Mouse (Mus musculus) lung, postnatal 10 days (tissue): ENCODE measurements at regions not wholly inside any gene's neighbourhood (a gene's known extent, or its start where the extent isn't known, plus 50 kb on each side); places are given as distances from the start of the nearest gene placed in this dataset.

ENCODE experiments used
- DNase-seq: peaks from one replicate; pipeline ENCODE4 v3.0.0; 2021

DNA sequence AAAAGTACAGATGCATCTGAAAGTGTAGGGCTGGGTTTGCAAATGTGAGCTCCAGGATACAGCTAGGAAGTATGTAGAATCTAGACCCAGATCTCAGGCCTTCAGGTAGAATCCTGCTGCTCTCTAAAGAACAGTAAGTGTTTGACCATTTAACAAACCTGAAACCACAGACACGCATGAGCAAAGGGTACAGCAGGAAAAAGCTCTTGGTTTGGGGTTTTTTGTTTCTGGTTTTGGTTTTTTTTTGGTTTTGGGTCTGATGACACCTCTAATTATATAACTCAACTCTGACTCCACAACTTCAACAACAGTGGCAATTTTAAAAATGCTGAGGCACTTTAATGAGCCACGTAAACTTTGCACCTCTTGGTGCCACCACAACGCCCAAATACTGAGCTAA lies 165.3 kb upstream of the Smim15 start:
- DNase-seq: no peak

DNA sequence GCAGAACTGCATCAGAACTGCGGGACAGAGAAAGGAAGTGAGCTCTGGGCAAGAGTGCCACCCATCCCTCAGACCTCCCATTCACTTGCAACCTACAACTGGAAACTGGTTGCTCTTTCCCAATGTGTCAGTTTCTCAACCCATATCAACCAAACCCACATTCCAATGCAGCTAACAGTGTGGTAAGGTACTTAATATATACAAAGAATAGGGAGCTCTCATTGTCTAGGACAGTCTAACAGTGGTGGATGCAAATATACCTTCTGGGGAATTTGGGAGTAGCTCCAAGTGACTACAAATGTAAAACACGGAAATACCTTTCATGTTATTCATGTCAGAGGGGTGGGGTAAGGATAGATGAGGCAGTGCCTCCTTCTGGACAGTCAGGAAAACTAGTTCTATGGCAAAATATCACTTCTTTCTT lies 171.0 kb upstream of the Smim15 start:
- no peak for DNase-seq

GRCm38 (mm10) chr13:107872574-107872973 lies 171.7 kb upstream of the Smim15 start:
- DNase-seq: no peak

DNA sequence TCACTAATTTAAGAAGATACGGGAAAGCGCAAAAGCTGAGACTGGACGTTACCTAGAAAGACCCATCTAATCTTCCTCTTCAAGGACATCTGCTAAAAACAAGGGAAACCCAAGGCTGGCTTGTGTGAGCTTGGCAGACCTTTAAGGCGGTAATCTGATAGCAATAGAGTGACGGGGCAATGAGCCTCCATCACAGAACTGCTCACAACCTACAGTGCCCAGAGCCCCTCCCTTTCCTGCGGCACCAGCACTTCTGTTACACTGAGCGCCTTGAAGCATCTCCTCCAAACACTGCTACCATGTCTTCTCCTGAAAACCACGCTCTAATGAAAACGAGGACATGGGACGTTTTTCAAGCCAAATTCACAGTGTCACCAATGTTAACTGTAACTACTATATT lies 172.1 kb upstream of the Smim15 start:
- DNase-seq: no peak

GRCm38 (mm10) chr13:107868906-107869305 lies 175.3 kb upstream of the Smim15 start:
- no peak for DNase-seq

GRCm38 (mm10) chr13:107866825-107867224 lies 177.4 kb upstream of the Smim15 start:
- no peak for DNase-seq

GRCm38 (mm10) chr13:107862793-107863654 lies 181.2 kb upstream of the Smim15 start:
- peak; percentile 34 for DNase-seq

DNA sequence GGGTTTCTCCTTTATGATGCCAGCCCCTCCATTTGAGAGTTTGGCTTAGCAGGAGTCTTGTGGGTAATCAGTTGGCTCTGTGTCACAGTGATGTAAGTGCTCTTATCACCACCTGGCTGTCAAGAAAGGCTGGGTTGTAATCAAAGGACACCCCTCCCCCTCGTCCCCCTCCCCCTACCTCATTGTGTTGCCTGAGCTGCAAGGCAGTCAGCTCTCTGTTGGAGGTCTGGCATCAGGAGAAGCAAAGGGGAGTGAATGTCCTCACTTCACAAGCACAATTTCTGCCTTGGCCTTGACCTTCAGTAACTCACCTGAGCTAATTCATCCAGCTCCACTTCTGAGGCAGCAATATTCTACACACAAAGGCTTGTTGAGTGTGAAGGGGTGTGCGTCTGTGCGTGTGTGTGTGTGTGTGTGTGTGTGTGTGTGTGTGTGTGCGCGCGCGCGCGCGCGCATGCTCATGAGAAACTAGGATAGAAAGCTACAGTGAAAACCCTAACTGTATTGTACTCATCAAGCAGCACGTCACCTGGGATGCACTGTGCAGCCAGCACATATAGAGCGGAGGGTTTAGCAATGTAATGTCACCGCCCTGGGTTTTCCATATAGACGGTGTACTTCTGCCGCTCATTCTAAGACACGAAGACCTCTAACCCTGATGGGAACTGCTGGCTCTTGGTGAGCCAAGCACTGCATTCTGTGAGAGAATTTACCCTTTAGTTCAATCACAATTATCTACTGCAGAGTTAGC lies 182.7 kb upstream of the Smim15 start:
- DNase-seq: no peak

- no peak for DNase-seq
Observed at GRCm38 (mm10) chr13:107857043-107857755, 187.0 kb upstream of the Smim15 start.

DNA sequence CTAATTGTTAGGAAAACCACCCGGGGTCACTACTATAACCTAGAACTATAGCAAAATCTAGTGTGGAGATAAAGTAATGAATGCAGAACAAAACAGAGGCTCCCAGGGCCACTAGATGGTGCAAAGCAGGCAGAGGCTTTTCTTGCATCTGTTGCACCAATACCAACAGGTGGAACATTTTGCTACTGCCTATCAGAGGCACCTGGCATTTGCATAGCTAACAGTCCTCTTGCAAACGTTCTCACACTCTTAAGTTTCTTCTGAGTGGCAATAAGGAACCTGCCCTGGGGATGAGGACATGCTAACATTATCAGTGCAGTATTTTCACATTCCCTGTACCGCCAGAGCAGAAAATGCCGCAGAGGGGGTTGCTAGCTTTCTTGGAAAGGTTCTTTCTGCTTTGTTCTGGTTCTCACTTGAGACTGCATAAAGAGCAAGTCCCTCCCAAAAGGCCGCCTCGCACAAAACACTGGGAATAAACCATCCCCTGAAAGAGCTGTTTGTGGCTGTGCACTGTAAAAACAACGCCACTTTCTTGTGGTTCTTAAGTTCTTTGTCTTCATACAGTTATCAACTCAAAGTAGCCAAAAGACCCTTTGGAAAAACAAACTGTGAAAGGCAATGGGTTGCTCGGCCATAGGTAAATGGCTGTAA lies 193.2 kb upstream of the Smim15 start:
- no peak for DNase-seq

- no peak for DNase-seq
Observed at GRCm38 (mm10) chr13:107848871-107849270, 195.4 kb upstream of the Smim15 start.

DNA sequence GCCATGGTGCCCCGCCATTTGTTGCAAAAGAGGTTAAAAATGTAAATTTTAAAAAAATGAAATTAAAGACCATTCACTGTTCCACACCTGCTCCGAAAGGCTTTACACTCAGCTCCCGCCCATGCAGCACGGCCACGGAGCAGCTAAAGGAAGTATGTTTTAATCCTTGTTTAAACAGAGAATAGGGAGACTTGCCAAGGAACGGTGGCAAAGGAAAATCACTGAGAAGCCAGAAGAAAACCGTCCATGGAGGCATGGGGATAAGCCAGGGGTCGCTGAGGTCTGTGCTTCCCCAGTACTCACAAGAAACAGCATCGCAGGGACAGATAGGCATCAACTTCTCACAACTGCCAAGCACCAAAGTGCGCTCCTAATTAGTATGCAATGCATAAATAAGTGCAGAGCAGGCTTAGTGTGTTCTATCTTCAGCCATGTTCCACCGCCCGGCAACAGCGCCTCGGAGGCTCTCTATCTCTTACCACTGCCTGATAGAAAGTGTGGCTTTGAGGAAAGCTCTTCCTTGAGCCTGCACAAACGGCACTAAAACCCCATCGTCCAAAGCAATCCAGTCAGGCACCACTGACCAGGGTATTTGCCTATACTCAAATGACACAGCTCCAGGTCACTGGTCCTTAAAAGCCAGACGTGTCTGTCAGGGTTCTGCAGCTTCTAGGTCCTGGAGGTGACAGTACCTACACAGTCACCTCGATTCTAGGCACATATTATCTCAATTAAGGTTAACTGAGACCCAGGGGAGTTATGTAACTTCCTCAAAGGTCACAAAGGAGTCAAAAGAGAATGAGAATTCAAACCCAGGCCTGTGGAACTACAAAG lies 196.8 kb upstream of the Smim15 start:
- peak; percentile 52 for DNase-seq

GRCm38 (mm10) chr13:107846621-107847178 lies 197.5 kb upstream of the Smim15 start:
- DNase-seq: no peak

DNA sequence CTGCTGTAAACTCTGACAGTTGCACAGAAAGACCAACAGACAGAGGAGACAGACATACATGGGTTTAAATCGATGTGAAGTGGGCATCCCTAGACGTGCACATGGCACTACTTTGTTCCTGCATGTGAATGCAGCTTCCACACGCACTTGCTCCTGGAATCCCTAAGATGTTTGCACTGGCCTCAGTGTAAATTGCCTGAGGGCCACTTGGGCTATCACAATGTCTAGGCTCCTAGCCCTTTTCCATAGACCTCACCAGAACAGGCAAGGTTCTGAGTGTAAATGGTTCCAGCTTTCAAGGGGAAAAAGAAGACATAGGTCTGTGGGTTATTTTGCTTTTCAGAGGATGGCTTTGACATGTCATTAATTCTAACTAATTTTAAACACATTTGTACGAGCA lies 198.4 kb upstream of the Smim15 start:
- no peak for DNase-seq

- DNase-seq: no peak
Observed at GRCm38 (mm10) chr13:107844085-107844484, 200.2 kb upstream of the Smim15 start.

- DNase-seq: peak; percentile 43
Observed at GRCm38 (mm10) chr13:107838126-107838715, 206.0 kb upstream of the Smim15 start.

GRCm38 (mm10) chr13:107837206-107837952 lies 206.9 kb upstream of the Smim15 start:
- no peak for DNase-seq

DNA sequence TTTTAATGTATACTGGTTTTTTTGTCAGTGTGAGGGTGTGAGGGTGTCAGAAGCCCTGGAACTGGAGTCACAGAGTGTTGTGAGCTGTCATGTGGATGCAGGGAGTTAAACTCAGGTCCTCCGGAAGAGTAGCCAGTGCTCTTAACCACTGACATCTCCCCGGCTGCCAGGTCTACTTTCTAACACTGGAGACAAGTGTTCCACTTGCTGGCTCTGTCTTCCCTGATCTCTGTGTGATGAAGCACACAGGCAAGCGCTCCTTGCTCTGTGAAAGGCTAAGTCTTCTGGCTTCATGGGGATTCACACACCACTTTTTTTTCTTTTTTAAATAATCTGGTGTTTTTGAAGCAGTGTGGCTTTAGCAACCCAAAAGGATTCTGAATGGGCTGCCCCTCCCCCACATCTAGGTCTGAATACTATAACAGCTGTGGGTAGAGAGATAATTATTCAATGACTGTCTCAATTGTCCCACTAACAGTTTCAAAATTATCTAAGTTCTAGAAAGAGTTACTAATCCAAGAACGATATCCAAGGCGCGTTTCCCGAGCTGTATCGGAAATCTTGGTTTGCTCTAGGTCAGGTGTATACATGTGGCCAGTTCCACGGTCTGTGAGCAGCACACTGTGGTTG lies 208.4 kb upstream of the Smim15 start:
- DNase-seq: no peak

DNA sequence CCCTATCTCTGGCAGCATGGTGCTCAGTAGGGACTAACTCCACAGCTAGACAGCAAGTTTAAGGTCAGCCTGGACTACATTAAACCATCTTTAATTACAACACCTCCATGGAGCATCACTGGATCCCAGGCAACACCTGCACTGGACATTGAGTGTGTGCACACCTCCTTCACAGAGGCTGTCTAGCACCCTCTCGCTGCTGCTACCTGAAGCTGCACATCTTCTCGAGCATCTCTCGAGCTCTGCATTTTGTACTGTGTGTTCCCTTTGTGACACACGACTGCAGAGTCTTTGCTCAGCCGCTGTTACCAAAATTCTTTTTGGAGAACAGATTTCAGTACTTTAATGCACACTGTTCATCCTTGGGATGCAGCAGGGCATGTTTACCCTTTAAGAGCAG lies 212.2 kb upstream of the Smim15 start:
- no peak for DNase-seq

- DNase-seq: peak; percentile 98
Observed at GRCm38 (mm10) chr13:107831221-107831681, 213.0 kb upstream of the Smim15 start.
